In genomic region chr7:135586402-135586801, GRCm38 (mm10) we compare ENCODE assay signal across 20 mouse cellular contexts. TPM values are rescaled to one million over a fixed set of nuclear protein-coding genes. Genes with fewer than 3 reads are reported as not detected.
DNase-seq lines count a peak whose midpoint lies in the region; ATAC-seq lines count a peak whose summit lies in the region.
"Had no signal": no experiment of that assay in that cellular context is flagged by ENCODE, and none has a peak within 500 bp of the region (broad histone marks: within the 10 kb centered on the region; RNA-seq: fewer than 3 reads in every experiment).

No protein-coding gene starts in this region.

- peaks cover 26% of the 10 kb centered on the region for H3K4me1 ChIP-seq in hindbrain, embryonic 10.5 days (replicated peaks)
- H3K4me1 ChIP-seq in hindbrain, embryonic 14.5 days (replicated peaks; ENCODE audit: control insufficient read depth, insufficient read depth, low read length), result 0 out of 2 replicates have a peak, but pooled peaks cover 3% of the 10 kb centered on the region
- peaks cover 12% of the 10 kb centered on the region for H3K4me1 ChIP-seq in lung, embryonic 15.5 days
- peaks cover 14% of the 10 kb centered on the region for H3K4me1 ChIP-seq in limb, embryonic 13.5 days

- H3K4me3 ChIP-seq in hindbrain, embryonic 10.5 days, result no peak overlapping the region
- no peak overlapping the region for H3K4me3 ChIP-seq in hindbrain, embryonic 14.5 days (replicated peaks; ENCODE audit: low read length)
- H3K4me3 ChIP-seq in lung, embryonic 15.5 days, result no peak overlapping the region
- no peak overlapping the region for H3K4me3 ChIP-seq in limb, embryonic 13.5 days
- H3K4me3 ChIP-seq: erythroblast, embryonic 14.5 days; forebrain, embryonic 15.5 days had no signal

- no peaks in the 10 kb centered on the region for H3K9me3 ChIP-seq in hindbrain, embryonic 10.5 days
- H3K9me3 ChIP-seq in hindbrain, embryonic 14.5 days (ENCODE audit: control insufficient read depth, low read length), result no peaks in the 10 kb centered on the region
- no peaks in the 10 kb centered on the region for H3K9me3 ChIP-seq in lung, embryonic 15.5 days
- no peaks in the 10 kb centered on the region for H3K9me3 ChIP-seq in limb, embryonic 13.5 days
- H3K9me3 ChIP-seq: forebrain, embryonic 15.5 days had no signal

- no peak for ATAC-seq in hindbrain, embryonic 14.5 days (ENCODE audit: low FRiP score)
- ATAC-seq in lung, embryonic 15.5 days (ENCODE audit: borderline replicate concordance, extremely low read depth, low FRiP score, low TSS enrichment), result no peak
- no peak for ATAC-seq in limb, embryonic 13.5 days (ENCODE audit: low FRiP score, low read depth)
- ATAC-seq: forebrain, embryonic 15.5 days had no signal

- no peaks in the 10 kb centered on the region for H3K27me3 ChIP-seq in hindbrain, embryonic 10.5 days (ENCODE audit: insufficient read depth, poor library complexity, severe bottlenecking)
- H3K27me3 ChIP-seq in hindbrain, embryonic 14.5 days (ENCODE audit: control insufficient read depth, insufficient read depth, low read length), result no peaks in the 10 kb centered on the region
- H3K27me3 ChIP-seq in lung, embryonic 15.5 days, result no peaks in the 10 kb centered on the region
- H3K27me3 ChIP-seq in limb, embryonic 13.5 days, result 0 out of 2 replicates have a peak, but pooled peaks cover 3% of the 10 kb centered on the region
- H3K27me3 ChIP-seq: forebrain, embryonic 15.5 days had no signal

- DNase-seq in hindbrain, embryonic 10.5 days (ENCODE audit: low spot score), result no peak
- DNase-seq in hindbrain, embryonic 14.5 days (ENCODE audit: low spot score), result no peak
- DNase-seq in lung, postnatal 14 days, result no peak
- DNase-seq in R1 (ENCODE audit: low read depth, low spot score), result peak; percentile 41
- DNase-seq in adrenal gland, postnatal 4 days (ENCODE audit: low spot score in 2 of 2), result no peak
- DNase-seq: cerebellum, postnatal 14 days; heart, adult 18-20 months; heart, postnatal 10 days; kidney, adult 8-10 months; layer of hippocampus, postnatal 36 days; midbrain, embryonic 14.5 days; right cerebral cortex, postnatal 25 days had no signal

- no peaks in the 10 kb centered on the region for H3K36me3 ChIP-seq in hindbrain, embryonic 10.5 days
- no peaks in the 10 kb centered on the region for H3K36me3 ChIP-seq in hindbrain, embryonic 14.5 days (replicated peaks; ENCODE audit: control insufficient read depth, insufficient read depth)
- H3K36me3 ChIP-seq in lung, embryonic 15.5 days, result no peaks in the 10 kb centered on the region
- H3K36me3 ChIP-seq in limb, embryonic 13.5 days, result no peaks in the 10 kb centered on the region
- H3K36me3 ChIP-seq: forebrain, embryonic 15.5 days had no signal

- no peak overlapping the region for H3K4me2 ChIP-seq in hindbrain, embryonic 14.5 days (replicated peaks)
- H3K4me2 ChIP-seq in lung, embryonic 15.5 days, result no peak overlapping the region
- H3K4me2 ChIP-seq in limb, embryonic 13.5 days (replicated peaks), result no peak overlapping the region
- H3K4me2 ChIP-seq: forebrain, embryonic 15.5 days had no signal

- 47% methylated on average over 4 of the region's 4 CpGs for WGBS in hindbrain, embryonic 10.5 days
- 47% methylated on average over 4 of the region's 4 CpGs for WGBS in hindbrain, embryonic 14.5 days
- WGBS in lung, embryonic 15.5 days, result 15% methylated on average over 4 of the region's 4 CpGs
- 44% methylated on average over 4 of the region's 4 CpGs for WGBS in limb, embryonic 13.5 days

- no peak overlapping the region for H3K9ac ChIP-seq in hindbrain, embryonic 14.5 days
- H3K9ac ChIP-seq in lung, embryonic 15.5 days, result no peak overlapping the region
- H3K9ac ChIP-seq in limb, embryonic 13.5 days, result no peak overlapping the region
- H3K9ac ChIP-seq: forebrain, embryonic 15.5 days; liver, embryonic 14.5 days had no signal

- peak overlapping the region; percentile 70 for H3K27ac ChIP-seq in hindbrain, embryonic 10.5 days
- H3K27ac ChIP-seq in hindbrain, embryonic 14.5 days, result no peak overlapping the region
- peak overlapping the region; percentile 47; the same call in 1 of the 2 replicates for H3K27ac ChIP-seq in lung, embryonic 15.5 days
- peak overlapping the region; percentile 15; the same call in 1 of the 2 replicates for H3K27ac ChIP-seq in limb, embryonic 13.5 days
- H3K27ac ChIP-seq: forebrain, embryonic 15.5 days; liver, embryonic 14.5 days had no signal

RNA-seq across cellular contexts. Expression of gene Ptpre, which starts 49.1 kb away (rescaled TPM):
- polyA plus RNA-seq in hindbrain, embryonic 10.5 days (2016; fragmentation: Nextera tagmentation; extraction: Ambion mirVana), result 0.68 and 0.85 TPM in 2 replicates
- polyA plus RNA-seq in hindbrain, embryonic 14.5 days (2014; fragmentation: Nextera tagmentation; extraction: Ambion mirVana), result 6.9 and 7.9 TPM in 2 replicates
- 1.7 and 2.2 TPM in 2 replicates for polyA plus RNA-seq in lung, embryonic 15.5 days (2015; fragmentation: Nextera tagmentation; extraction: Ambion mirVana)
- polyA plus RNA-seq in limb, embryonic 13.5 days (2015; fragmentation: Nextera tagmentation; extraction: Ambion mirVana), result 3.0 and 3.5 TPM in 2 replicates
- 1 to 10 TPM; 6.6 to 7.7 TPM for total RNA-seq in adrenal gland, postnatal 4 days (2021)

RNA-seq across cellular contexts. Expression of gene Clrn3, which starts 57.9 kb away (rescaled TPM):
- polyA plus RNA-seq in hindbrain, embryonic 10.5 days (2016; fragmentation: Nextera tagmentation; extraction: Ambion mirVana), result not detected in 2 replicates
- not detected in 2 replicates for polyA plus RNA-seq in hindbrain, embryonic 14.5 days (2014; fragmentation: Nextera tagmentation; extraction: Ambion mirVana)
- polyA plus RNA-seq in lung, embryonic 15.5 days (2015; fragmentation: Nextera tagmentation; extraction: Ambion mirVana), result 0.04 TPM in 1 of 2 replicates, not detected in the other
- polyA plus RNA-seq in limb, embryonic 13.5 days (2015; fragmentation: Nextera tagmentation; extraction: Ambion mirVana), result 0.05 TPM in 1 of 2 replicates, not detected in the other
- 1 to 10 TPM in 1 of 2 experiments, not detected in 1; 3.8 TPM for total RNA-seq in adrenal gland, postnatal 4 days (2021)
- total RNA-seq: gastrocnemius, adult 18-20 months; heart, adult 18-20 months; heart, postnatal 10 days; layer of hippocampus, postnatal 36 days; left cerebral cortex, postnatal 36 days had no signal
- polyA plus RNA-seq: C2C12; erythroblast, embryonic 14.5 days; forebrain, embryonic 15.5 days; liver, embryonic 14.5 days; midbrain, embryonic 14.5 days had no signal
